Mouse (Mus musculus) intestine, embryonic 15.5 days (tissue): ENCODE results near the gene Ttc33. TPM values are rescaled to one million over a fixed set of nuclear protein-coding genes. Genes with fewer than 3 reads are reported as not detected.
A peak's percentile ranks its signal among the peaks of the same experiment; 100 is the strongest.

Experiments
- ATAC-seq: fragments of 200-750 bp; cut with Nextera tagmentation; 2 replicates; pipeline ENCODE4 v1.8.0; 2017; ENCODE audit warnings: moderate TSS enrichment, moderate library complexity
- H3K27ac ChIP-seq: fragments of 300-500 bp; sonication (generic); 2 replicates; pipeline ENCODE4 v1.5.1; 2015; ENCODE audit warnings: mild to moderate bottlenecking, inconsistent platforms
- H3K27me3 ChIP-seq: fragments of 300-500 bp; sonication (generic); replicated peaks from 2 replicates; pipeline ENCODE4 v1.6.1; 2015; ENCODE audit warnings: inconsistent platforms
- H3K36me3 ChIP-seq: fragments of 300-500 bp; sonication (generic); 2 replicates; pipeline ENCODE4 v1.6.1; 2015; ENCODE audit warnings: inconsistent platforms
- H3K4me1 ChIP-seq: fragments of 300-500 bp; sonication (generic); replicated peaks from 2 replicates; pipeline ENCODE4 v1.6.1; 2015; ENCODE audit warnings: inconsistent platforms
- H3K4me2 ChIP-seq: fragments of 300-500 bp; sonication (generic); replicated peaks from 2 replicates; pipeline ENCODE4 v1.6.1; 2015; ENCODE audit warnings: mild to moderate bottlenecking, inconsistent platforms
- H3K4me3 ChIP-seq: fragments of 300-500 bp; sonication (generic); replicated peaks from 2 replicates; pipeline ENCODE4 v1.5.1; 2015; ENCODE audit warnings: inconsistent platforms
- H3K9ac ChIP-seq: fragments of 300-500 bp; sonication (generic); 2 replicates; pipeline ENCODE4 v1.6.1; 2015; ENCODE audit warnings: inconsistent platforms
- H3K9me3 ChIP-seq: fragments of 300-500 bp; sonication (generic); 2 replicates; pipeline ENCODE4 v1.6.1; 2016; ENCODE audit warnings: inconsistent platforms
- WGBS: fragments of 180-500 bp; shearing (Covaris S2); methylation state at CpG from one replicate; pipeline ENCODE4 v1.1.7; 2015; 5-methylcytosine and 5-hydroxymethylcytosine counted together
- polyA plus RNA-seq: library from polyadenylated mRNA; unstranded; fragments of >200 nt; fragmentation: Nextera tagmentation; extraction: Ambion mirVana; gene quantifications from 2 replicates; pipeline ENCODE4 v1.2.1, GENCODE M21; 2015

Ttc33 gene
- polyA plus RNA-seq, 1 experiment from 2014 or later: 38.2 TPM

GRCm38 (mm10) chr15:5236538-5236937 is 51.2 kb downstream of the Ttc33 start:
- Histone ChIP-seq H3K27me3 (no peaks in the 10 kb centered on the region), H3K27ac (no peak overlapping the region), H3K4me1 (no peaks in the 10 kb centered on the region), H3K36me3 (no peaks in the 10 kb centered on the region), H3K4me3 (no peak overlapping the region), H3K9me3 (no peaks in the 10 kb centered on the region), H3K9ac (no peak overlapping the region), H3K4me2 (no peak overlapping the region)
- 17% methylated on average over 6 of the region's 6 CpGs for WGBS
- ATAC-seq: peak; percentile 81

- H3K36me3 ChIP-seq: no peaks in the 10 kb centered on the region
- H3K4me2 ChIP-seq: no peak overlapping the region
- no peaks in the 10 kb centered on the region for H3K9me3 ChIP-seq
- no peak overlapping the region for H3K9ac ChIP-seq
- H3K4me3 ChIP-seq: no peak overlapping the region
- no peak for ATAC-seq
- no peak overlapping the region for H3K27ac ChIP-seq
- 62% methylated on average over 7 of the region's 7 CpGs for WGBS
- 0 out of 2 replicates have a peak, but pooled peaks cover 1% of the 10 kb centered on the region for H3K27me3 ChIP-seq
- H3K4me1 ChIP-seq: no peaks in the 10 kb centered on the region
Measured at GRCm38 (mm10) chr15:5237012-5237660, 51.8 kb downstream of the Ttc33 start.

DNA sequence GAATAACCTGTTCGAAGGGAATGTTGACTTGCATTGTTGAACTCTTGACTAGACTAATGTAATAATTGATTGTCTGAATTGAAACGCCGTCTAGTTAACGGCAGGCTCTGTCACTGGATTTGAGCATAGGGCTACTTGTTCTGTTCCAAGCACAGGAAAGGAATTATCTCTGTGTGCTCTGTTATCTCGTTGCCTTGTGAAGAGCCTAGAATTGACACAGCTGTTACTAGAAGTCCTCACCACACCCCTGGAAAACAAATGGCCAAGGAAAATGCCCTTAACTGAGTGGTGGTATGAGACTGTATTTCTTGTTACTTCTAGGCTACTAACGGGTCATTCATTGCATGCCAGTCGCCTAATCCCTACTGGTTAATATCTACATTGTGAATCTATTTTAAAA is 52.7 kb downstream of the Ttc33 start:
- ATAC-seq: no peak
- H3K4me1 ChIP-seq: peaks cover 7% of the 10 kb centered on the region; the same call in 1 of the 2 replicates
- no peak overlapping the region for H3K4me2 ChIP-seq
- H3K9me3 ChIP-seq: no peaks in the 10 kb centered on the region
- H3K36me3 ChIP-seq: no peaks in the 10 kb centered on the region
- H3K4me3 ChIP-seq: no peak overlapping the region
- no peak overlapping the region for H3K27ac ChIP-seq
- no peak overlapping the region for H3K9ac ChIP-seq
- H3K27me3 ChIP-seq: 0 out of 2 replicates have a peak, but pooled peaks cover 8% of the 10 kb centered on the region
- WGBS: 70% methylated on average over 7 of the region's 7 CpGs

GRCm38 (mm10) chr15:5238553-5238952 is 53.2 kb downstream of the Ttc33 start:
- peaks cover 11% of the 10 kb centered on the region; the same call in 1 of the 2 replicates for H3K4me1 ChIP-seq
- WGBS: 83% methylated on average over 4 of the region's 4 CpGs
- no peak overlapping the region for H3K27ac ChIP-seq
- H3K4me2 ChIP-seq: no peak overlapping the region
- H3K4me3 ChIP-seq: no peak overlapping the region
- no peaks in the 10 kb centered on the region for H3K36me3 ChIP-seq
- 0 out of 2 replicates have a peak, but pooled peaks cover 8% of the 10 kb centered on the region for H3K27me3 ChIP-seq
- H3K9ac ChIP-seq: no peak overlapping the region
- no peak for ATAC-seq
- no peaks in the 10 kb centered on the region for H3K9me3 ChIP-seq

DNA sequence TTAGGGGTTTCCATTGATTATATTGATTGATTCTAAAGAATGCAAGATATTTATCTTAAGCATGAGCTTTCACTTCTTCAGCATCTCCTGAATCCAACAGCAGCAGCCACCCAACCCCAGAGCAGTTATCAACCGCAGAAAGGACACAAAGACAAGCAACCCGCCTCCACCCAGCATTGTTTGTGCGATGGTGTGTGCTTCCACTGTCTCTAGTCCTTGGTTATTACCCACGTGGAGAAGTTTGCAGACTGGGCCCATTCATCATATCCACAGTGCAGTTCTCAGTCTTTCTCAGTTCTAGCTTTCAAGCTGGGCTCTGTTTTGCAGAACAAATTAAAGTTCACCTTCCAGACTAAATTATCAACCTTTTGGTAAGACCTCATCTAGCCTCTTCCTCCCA is 54.0 kb downstream of the Ttc33 start:
- no peak for ATAC-seq
- 0 out of 2 replicates have a peak, but pooled peaks cover 8% of the 10 kb centered on the region for H3K27me3 ChIP-seq
- no peak overlapping the region for H3K27ac ChIP-seq
- WGBS: 68% methylated on average over 4 of the region's 4 CpGs
- H3K9me3 ChIP-seq: no peaks in the 10 kb centered on the region
- no peak overlapping the region for H3K9ac ChIP-seq
- H3K36me3 ChIP-seq: no peaks in the 10 kb centered on the region
- H3K4me2 ChIP-seq: 0 out of 2 replicates have a peak overlapping the region, but pooled peaks have one; percentile 18
- no peak overlapping the region for H3K4me3 ChIP-seq
- H3K4me1 ChIP-seq: peaks cover 11% of the 10 kb centered on the region; the same call in 1 of the 2 replicates

GRCm38 (mm10) chr15:5239901-5240300 is 54.6 kb downstream of the Ttc33 start:
- H3K36me3 ChIP-seq: no peaks in the 10 kb centered on the region
- 55% methylated on average over 6 of the region's 6 CpGs for WGBS
- H3K27ac ChIP-seq: no peak overlapping the region
- no peak for ATAC-seq
- peaks cover 11% of the 10 kb centered on the region; the same call in 1 of the 2 replicates for H3K4me1 ChIP-seq
- no peak overlapping the region for H3K9ac ChIP-seq
- H3K4me2 ChIP-seq: peak overlapping the region; percentile 18
- H3K4me3 ChIP-seq: no peak overlapping the region
- H3K9me3 ChIP-seq: no peaks in the 10 kb centered on the region
- H3K27me3 ChIP-seq: 0 out of 2 replicates have a peak, but pooled peaks cover 8% of the 10 kb centered on the region

- no peak for ATAC-seq
- no peaks in the 10 kb centered on the region for H3K36me3 ChIP-seq
- 70% methylated on average over 6 of the region's 6 CpGs for WGBS
- H3K4me2 ChIP-seq: peak overlapping the region; percentile 18
- peaks cover 11% of the 10 kb centered on the region; the same call in 1 of the 2 replicates for H3K4me1 ChIP-seq
- H3K9ac ChIP-seq: no peak overlapping the region
- no peak overlapping the region for H3K4me3 ChIP-seq
- 0 out of 2 replicates have a peak, but pooled peaks cover 8% of the 10 kb centered on the region for H3K27me3 ChIP-seq
- H3K27ac ChIP-seq: no peak overlapping the region
- no peaks in the 10 kb centered on the region for H3K9me3 ChIP-seq
Measured at GRCm38 (mm10) chr15:5240360-5240759, 55.0 kb downstream of the Ttc33 start.

DNA sequence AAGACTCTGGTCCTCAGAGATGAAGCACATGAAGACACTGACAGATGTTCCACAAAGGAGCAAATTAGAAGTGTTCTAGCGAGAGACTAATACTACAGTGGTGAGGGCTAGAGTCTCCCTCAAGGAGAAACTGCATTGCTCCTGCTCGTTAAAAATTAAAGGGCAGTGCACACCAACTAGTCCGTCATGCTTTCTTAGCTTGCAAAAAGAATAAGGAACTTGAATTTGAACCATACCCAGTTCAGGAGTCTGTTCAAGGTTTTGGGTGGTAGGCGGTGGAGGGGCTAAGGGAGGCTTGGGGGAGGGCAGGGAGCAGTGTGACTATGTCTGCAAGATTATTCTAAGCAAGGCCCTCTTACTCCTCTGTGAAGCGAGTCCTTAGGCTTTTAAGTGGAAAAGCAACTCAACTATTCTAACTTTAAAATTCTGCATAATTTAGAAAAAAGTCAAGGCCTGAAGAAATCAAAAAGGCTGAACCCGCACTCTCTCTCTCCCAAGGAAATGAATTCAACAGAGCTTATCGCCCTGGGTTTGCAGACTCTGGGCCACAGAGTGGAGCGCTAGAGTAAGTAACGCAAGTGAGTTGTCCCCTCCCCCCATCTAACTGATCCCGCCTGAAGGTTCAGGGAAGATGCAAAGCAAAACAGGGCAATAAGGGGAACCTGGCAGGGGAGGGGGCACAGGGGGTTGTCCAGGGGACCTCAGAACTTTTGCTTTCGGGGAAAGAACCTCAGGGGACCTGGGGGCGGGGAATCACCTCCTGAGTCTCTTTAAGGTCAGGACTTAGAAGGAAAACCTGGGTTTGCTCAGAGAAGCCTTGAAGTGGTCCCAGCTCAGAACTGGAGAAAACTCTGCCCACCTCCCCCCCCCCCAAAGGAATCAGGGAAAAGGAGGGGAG is 56.2 kb downstream of the Ttc33 start:
- Histone ChIP-seq H3K27ac (no peak overlapping the region), H3K27me3 (0 out of 2 replicates have a peak, but pooled peaks cover 8% of the 10 kb centered on the region), H3K36me3 (no peaks in the 10 kb centered on the region), H3K4me3 (peak overlapping the region; percentile 63), H3K9ac (peak overlapping the region; percentile 40), H3K9me3 (no peaks in the 10 kb centered on the region), H3K4me1 (peaks cover 11% of the 10 kb centered on the region; the same call in 1 of the 2 replicates), H3K4me2 (peak overlapping the region; percentile 99)
- WGBS: 35% methylated on average over 12 of the region's 12 CpGs
- ATAC-seq: 0 out of 2 replicates have a peak, but pooled peaks have one; percentile 12

DNA sequence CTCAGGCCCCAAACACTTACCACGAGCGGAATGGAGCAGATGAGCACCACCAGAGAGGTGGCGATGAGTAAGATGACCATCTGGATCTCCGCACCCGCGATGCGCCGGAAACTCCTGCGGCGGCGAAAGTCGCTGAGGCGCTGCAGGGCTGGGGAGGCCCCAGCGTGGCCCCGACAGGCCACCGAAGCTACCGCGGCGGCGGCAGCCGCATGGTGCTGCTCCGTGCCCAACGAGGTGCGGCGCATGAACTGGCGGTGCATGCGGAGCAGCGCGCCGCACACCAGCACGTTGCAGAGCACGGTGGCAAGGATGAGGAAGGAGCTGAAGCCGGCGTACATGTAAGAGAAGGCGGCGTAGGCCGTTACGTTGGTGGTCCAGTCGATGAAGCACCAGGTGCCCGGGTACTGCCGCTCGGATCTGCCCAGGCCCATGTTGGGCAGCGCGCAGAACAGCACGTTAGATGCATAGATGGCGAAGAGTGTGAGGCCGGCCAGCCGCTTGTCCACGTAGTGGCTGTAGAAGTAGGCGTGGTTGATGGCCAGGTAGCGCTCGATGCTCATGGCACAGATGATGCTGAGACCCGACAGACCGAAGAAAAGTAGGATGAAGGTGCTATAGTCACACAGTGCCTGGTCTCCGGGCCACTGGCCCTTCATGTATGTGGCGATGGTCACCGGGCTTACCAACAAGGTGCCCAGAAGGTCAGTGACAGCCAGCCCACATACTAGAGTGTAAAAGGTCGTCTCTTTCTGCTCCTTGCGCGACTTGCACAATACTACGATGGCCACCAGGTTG is 57.1 kb downstream of the Ttc33 start:
- no peak overlapping the region for H3K27ac ChIP-seq
- H3K27me3 ChIP-seq: 0 out of 2 replicates have a peak, but pooled peaks cover 8% of the 10 kb centered on the region
- H3K9ac ChIP-seq: peak overlapping the region; percentile 40
- H3K36me3 ChIP-seq: no peaks in the 10 kb centered on the region
- WGBS: 3% methylated on average over 61 of the region's 61 CpGs
- ATAC-seq: peak; percentile 39
- no peaks in the 10 kb centered on the region for H3K9me3 ChIP-seq
- peak overlapping the region; percentile 63 for H3K4me3 ChIP-seq
- peaks cover 11% of the 10 kb centered on the region; the same call in 1 of the 2 replicates for H3K4me1 ChIP-seq
- peak overlapping the region; percentile 99 for H3K4me2 ChIP-seq

GRCm38 (mm10) chr15:5243036-5243958 is 58.0 kb downstream of the Ttc33 start:
- peak overlapping the region; percentile 62 for H3K9ac ChIP-seq
- H3K27me3 ChIP-seq: 0 out of 2 replicates have a peak, but pooled peaks cover 8% of the 10 kb centered on the region
- H3K27ac ChIP-seq: no peak overlapping the region
- H3K4me3 ChIP-seq: peak overlapping the region; percentile 63
- no peaks in the 10 kb centered on the region for H3K9me3 ChIP-seq
- peak overlapping the region; percentile 99 for H3K4me2 ChIP-seq
- peaks cover 11% of the 10 kb centered on the region; the same call in 1 of the 2 replicates for H3K4me1 ChIP-seq
- 5% methylated on average over 40 of the region's 40 CpGs for WGBS
- no peaks in the 10 kb centered on the region for H3K36me3 ChIP-seq
- peak; percentile 19 for ATAC-seq
